Mouse (Mus musculus): ENCODE measurements around the gene Pcdh11x. TPM values are rescaled to one million over a fixed set of nuclear protein-coding genes. Genes with fewer than 3 reads are reported as not detected.

Gene Pcdh11x
- 0.74 and 1.6 TPM in 2 replicates for polyA plus RNA-seq (2012; rRNA removed)

DNA sequence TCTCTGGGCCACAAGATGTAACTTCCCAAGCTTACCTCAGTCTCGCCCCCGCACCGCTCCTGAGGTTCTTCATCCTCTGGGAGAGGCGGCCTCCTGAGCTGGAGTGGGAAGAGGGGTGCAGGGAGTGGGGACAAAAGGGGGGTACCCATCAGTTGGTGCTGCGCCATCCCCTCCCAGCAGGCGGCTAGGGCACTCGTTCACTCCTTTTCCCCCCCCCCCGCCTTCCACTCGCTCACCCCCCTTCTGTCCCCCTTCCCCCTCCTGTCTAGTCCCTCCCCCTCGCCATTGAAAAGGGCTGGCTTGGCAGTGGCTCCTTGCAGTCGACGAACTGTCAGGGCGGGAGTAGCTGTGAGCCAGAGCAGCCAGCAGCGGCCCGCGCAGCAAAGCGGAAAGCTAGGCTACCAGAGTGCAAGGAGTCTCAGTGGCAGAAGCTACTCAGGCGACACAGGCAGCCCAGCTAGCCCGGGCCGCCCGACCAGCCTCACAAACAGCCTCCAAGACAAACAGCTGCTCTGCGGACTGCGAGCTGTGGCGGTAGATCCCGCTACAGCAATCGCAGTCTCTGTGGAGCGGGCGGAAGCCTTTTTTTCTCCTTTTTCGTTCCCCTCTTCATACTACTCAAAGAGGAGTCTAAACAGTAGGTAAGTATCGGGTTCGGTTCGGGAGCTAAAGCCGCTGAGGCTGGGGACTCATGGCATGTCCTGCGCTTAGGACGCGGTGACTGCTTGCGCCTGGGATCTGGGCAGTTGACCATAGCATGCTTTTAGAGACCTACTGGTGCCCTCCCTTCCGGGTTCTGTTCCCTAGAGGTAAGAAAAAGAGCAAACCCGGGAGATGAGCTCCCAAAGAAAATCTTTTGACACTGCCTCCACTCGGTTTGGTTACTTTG is at the start of gene Pcdh11x:
Pcdh11x (plus strand) TSS at position 249 of the 889 bp plus-strand sequence.

DNA sequence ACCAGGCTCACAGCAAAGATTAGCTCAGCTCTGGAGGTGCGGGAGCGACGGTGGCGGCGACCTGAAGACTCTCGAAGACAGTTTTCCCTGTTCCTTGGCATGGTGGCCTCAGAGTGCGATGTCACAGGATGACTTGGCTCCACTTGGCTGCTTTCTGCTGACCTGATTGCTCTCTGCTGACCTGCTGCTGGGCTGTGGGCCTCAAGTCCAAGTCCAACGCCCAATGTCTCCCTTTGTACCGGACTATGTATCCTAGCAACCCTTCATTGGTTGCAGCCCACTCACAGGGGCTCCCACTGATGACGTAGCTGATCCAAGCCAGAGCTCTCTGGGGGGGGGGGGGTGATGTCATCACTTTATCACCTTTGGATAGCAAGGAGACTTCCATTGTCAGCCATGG is 22.9 kb downstream of the Pcdh11x start, which contains the start of gene H2afb3:
H2afb3 (minus strand) TSS at position 101 of the 400 bp plus-strand sequence.

Other genes with a start within 250 kb of the Pcdh11x start
- not detected in 2 replicates for gene H2afb3, start 22.8 kb downstream of the Pcdh11x start, polyA plus RNA-seq (2012; rRNA removed)